Mouse (Mus musculus) heart, postnatal 0 days (tissue): ENCODE measurements around the gene Cep164. TPM values are rescaled to one million over a fixed set of nuclear protein-coding genes. Genes with fewer than 3 reads are reported as not detected.
A peak's percentile ranks its signal among the peaks of the same experiment; 100 is the strongest.

Experiments used
- ATAC-seq: fragments of 200-750 bp; cut with Nextera tagmentation; 2 replicates; pipeline ENCODE4 v1.8.0; 2017; ENCODE audit warnings: low read depth, moderate number of reproducible peaks, moderate library complexity; ENCODE audit not compliant: insufficient read depth
- DNase-seq: peaks from one replicate; pipeline ENCODE4 v3.0.0-alpha.2; 2016; ENCODE audit warnings: low spot score
- H3K27ac ChIP-seq: fragments of 300-500 bp; sonication (generic); 2 replicates; pipeline ENCODE4 v1.5.1; 2014; ENCODE audit warnings: low read depth, mild to moderate bottlenecking
- H3K27me3 ChIP-seq: fragments of 300-500 bp; sonication (generic); 2 replicates; pipeline ENCODE4 v1.6.1; 2014; ENCODE audit warnings: low read length, mixed read lengths; ENCODE audit not compliant: control insufficient read depth, insufficient read depth
- H3K36me3 ChIP-seq: fragments of 300-500 bp; sonication (generic); replicated peaks from 2 replicates; pipeline ENCODE4 v1.6.1; 2014; ENCODE audit warnings: low read length, mixed read lengths; ENCODE audit not compliant: control insufficient read depth, insufficient read depth
- H3K4me1 ChIP-seq: fragments of 300-500 bp; sonication (generic); 2 replicates; pipeline ENCODE4 v1.6.1; 2014; ENCODE audit warnings: antibody characterized with exemption; ENCODE audit not compliant: control insufficient read depth, insufficient read depth
- H3K4me2 ChIP-seq: fragments of 300-500 bp; sonication (generic); 2 replicates; pipeline ENCODE4 v1.6.1; 2014; ENCODE audit warnings: low read depth, mild to moderate bottlenecking, low read length, moderate library complexity
- H3K4me3 ChIP-seq: fragments of 300-500 bp; sonication (generic); 2 replicates; pipeline ENCODE4 v1.5.1; 2014; ENCODE audit warnings: low read depth, low read length
- H3K9ac ChIP-seq: fragments of 300-500 bp; sonication (generic); replicated peaks from 2 replicates; pipeline ENCODE4 v1.6.1; 2014; ENCODE audit warnings: low read depth, low read length, mixed read lengths
- H3K9me3 ChIP-seq: fragments of 300-500 bp; sonication (generic); replicated peaks from 2 replicates; pipeline ENCODE4 v1.6.1; 2016; ENCODE audit warnings: low read length; ENCODE audit not compliant: control insufficient read depth
- CTCF ChIP-seq: IDR thresholded peaks from 2 replicates; pipeline ENCODE4 v1.5.1; 2016; ENCODE audit warnings: antibody characterized with exemption, control low read depth, low read depth
- EP300 ChIP-seq: IDR thresholded peaks from 2 replicates; pipeline ENCODE4 v1.6.1; 2016; ENCODE audit warnings: antibody characterized with exemption, low read depth
- WGBS: fragments of 180-500 bp; shearing (Covaris S2); extraction: QIAGEN DNeasy Blood & Tissue Kit; methylation state at CpG from one replicate; pipeline ENCODE4 v1.1.7; 2014; 5-methylcytosine and 5-hydroxymethylcytosine counted together
- polyA plus RNA-seq: library from polyadenylated mRNA; unstranded; fragments of >200 nt; fragmentation: Nextera tagmentation; extraction: Ambion mirVana; gene quantifications from 2 replicates; pipeline ENCODE4 v1.2.1, GENCODE M21; 2015
- total RNA-seq: library from RNA; depleted of rRNA; stranded (reverse); fragments of >200 nt; gene quantifications from 2 replicates; pipeline ENCODE4 v1.2.3, GENCODE M21; 2014; ENCODE audit warnings: low replicate concordance

The Cep164 gene
- total and polyA plus RNA-seq, 2 experiments from 2014 or later = 7.0 to 29.8 TPM

DNA sequence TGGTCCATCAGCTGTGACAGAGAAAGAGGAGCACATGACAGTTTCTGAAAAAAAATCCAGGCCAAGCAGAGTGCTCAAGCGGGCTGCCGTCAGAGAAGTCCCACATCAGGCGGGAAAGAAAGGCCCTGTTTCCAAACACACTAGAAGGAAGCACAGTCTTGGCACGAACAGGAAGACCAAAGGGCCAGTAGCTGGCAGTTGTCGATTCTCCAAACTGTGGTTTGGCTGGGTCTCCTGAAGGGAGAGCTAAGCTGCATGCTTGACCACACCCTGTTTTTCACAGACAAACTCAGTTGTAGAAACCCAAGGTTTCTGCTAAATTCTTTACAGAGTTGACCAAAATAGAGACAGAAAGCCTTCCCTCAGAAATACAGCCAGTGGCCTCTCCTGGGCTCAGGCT, 32.8 kb downstream of the Cep164 start:
- no peak overlapping the region for H3K4me3 ChIP-seq
- no peak overlapping the region for H3K9ac ChIP-seq
- H3K27ac ChIP-seq = no peak overlapping the region
- no peaks in the 10 kb centered on the region for H3K9me3 ChIP-seq
- H3K36me3 ChIP-seq = peaks cover 18% of the 10 kb centered on the region
- TF ChIP-seq CTCF (no peak), EP300 (no peak)
- ATAC-seq (no peak), DNase-seq (no peak)
- H3K4me1 ChIP-seq = no peaks in the 10 kb centered on the region
- H3K4me2 ChIP-seq = no peak overlapping the region
- 69% methylated on average over 5 of the region's 5 CpGs for WGBS
- H3K27me3 ChIP-seq = no peaks in the 10 kb centered on the region

DNA sequence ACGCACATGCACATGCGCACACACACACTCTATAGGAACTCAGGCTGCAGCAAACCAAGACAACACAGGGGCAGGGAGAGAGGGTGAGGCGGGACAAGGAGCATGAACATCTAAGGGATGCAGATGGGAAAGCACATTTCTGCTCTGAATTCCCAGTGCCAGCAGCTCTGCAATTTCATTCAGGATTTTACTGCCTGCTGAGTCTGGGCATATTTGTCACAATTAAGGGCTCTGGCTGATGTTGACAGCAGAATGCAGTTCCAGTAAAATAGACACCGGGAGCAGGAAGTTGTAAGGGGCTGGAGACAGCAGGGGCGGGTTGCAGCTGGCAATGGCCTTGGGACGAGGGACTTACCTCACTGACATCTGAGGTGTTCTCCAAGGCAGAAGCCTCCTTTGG, 34.8 kb downstream of the Cep164 start:
- TF ChIP-seq EP300 (no peak), CTCF (no peak)
- Histone ChIP-seq H3K9ac (no peak overlapping the region), H3K36me3 (peaks cover 19% of the 10 kb centered on the region), H3K27me3 (no peaks in the 10 kb centered on the region), H3K4me3 (no peak overlapping the region), H3K27ac (no peak overlapping the region), H3K4me1 (no peaks in the 10 kb centered on the region), H3K9me3 (no peaks in the 10 kb centered on the region), H3K4me2 (no peak overlapping the region)
- ATAC-seq (no peak), DNase-seq (no peak)
- 87% methylated on average over 6 of the region's 6 CpGs for WGBS

DNA sequence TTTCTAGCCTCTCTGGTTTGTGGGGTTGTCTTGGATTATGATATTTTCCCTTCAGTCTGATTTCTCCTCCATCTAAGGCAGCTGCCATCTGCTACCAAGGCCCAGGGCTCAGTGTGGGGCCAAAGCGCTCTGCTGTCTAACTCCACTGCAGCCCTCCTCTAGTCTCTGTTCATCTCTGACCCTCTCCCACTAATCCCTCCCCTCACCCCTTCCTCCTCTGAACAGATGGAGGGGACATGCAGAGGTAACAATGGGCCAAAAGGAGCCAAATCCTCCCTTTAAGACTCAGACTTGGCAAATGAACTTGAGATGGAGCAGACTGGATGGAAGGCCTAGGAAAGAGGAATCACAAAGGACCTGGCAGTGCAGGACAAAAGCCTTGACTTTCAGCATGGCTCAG, 36.3 kb downstream of the Cep164 start:
- no peak overlapping the region for H3K4me2 ChIP-seq
- WGBS = 95% methylated on average over 1 of the region's 1 CpGs

DNA sequence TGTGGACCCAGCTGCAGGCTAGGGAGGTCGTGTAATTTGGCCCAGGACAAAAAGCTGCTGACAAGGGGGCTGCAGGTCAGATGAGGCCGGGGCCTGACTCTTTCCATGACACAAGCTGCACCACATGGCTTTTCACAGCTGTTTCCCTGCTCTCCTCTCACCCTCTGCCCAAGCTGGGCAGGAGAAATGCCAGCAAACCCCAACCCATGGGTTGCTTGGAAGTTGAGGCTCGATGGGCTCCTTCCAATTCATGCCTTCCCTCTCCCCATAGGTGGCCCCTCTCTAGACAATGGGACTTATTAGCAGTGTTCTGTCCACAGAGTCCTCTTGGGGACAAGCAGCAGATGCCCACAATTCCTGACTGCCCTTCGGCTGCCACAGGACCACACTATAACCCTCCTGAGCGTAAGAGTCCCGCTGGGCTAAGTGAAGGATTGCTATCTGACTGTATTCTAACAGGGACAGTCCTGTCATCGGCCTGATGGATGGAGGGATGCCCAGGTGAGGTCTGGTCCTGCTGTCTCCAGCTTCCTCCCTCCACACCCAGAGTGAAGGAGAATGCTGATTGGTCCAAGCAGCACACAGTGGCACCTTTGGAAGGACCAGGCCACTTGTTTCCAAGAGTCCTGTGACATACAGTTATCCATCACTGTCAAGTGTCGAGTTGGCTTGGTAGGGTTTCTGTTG, 36.9 kb downstream of the Cep164 start:
- no peak overlapping the region for H3K4me2 ChIP-seq
- H3K27ac ChIP-seq = no peak overlapping the region
- TF ChIP-seq EP300 = no peak
- no peak for TF ChIP-seq CTCF
- H3K36me3 ChIP-seq = peaks cover 19% of the 10 kb centered on the region
- H3K9ac ChIP-seq = no peak overlapping the region
- WGBS = 79% methylated on average over 8 of the region's 8 CpGs
- ATAC-seq = no peak
- no peaks in the 10 kb centered on the region for H3K9me3 ChIP-seq
- no peak overlapping the region for H3K4me3 ChIP-seq
- no peaks in the 10 kb centered on the region for H3K27me3 ChIP-seq
- DNase-seq = no peak
- peaks cover 9% of the 10 kb centered on the region for H3K4me1 ChIP-seq

More for the DNA sequence above, 36.3 kb downstream of the Cep164 start:
- H3K27ac ChIP-seq = no peak overlapping the region
- H3K4me3 ChIP-seq = no peak overlapping the region
- H3K9me3 ChIP-seq = no peaks in the 10 kb centered on the region
- H3K36me3 ChIP-seq = peaks cover 19% of the 10 kb centered on the region
- no peak for ATAC-seq
- no peak overlapping the region for H3K9ac ChIP-seq
- no peaks in the 10 kb centered on the region for H3K27me3 ChIP-seq
- no peak for TF ChIP-seq EP300
- TF ChIP-seq CTCF = no peak
- DNase-seq = no peak
- peaks cover 8% of the 10 kb centered on the region for H3K4me1 ChIP-seq

DNA sequence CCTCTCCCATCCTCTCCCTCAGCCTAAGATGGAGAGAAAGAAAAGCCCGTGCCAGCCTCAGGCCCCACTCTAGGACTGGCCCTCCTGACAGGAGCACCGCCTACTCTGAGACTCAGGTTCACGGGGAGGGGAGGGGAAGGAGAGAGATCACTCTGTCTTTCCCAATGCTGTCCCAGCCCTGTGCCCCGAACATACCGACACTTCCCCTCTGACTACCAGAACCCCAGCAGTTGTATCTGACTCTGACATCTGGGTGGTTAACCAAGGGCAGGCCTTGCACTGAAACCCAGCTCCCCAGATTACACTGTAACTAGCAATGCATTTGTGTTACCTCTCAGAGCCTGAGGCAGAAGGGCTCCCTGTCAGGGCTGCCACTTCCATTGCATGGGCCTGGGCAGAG, 40.1 kb downstream of the Cep164 start:
- no peaks in the 10 kb centered on the region for H3K27me3 ChIP-seq
- H3K4me3 ChIP-seq = no peak overlapping the region
- DNase-seq (no peak), ATAC-seq (no peak)
- H3K9ac ChIP-seq = no peak overlapping the region
- 65% methylated on average over 5 of the region's 5 CpGs for WGBS
- H3K4me2 ChIP-seq = no peak overlapping the region
- H3K4me1 ChIP-seq = peaks cover 9% of the 10 kb centered on the region
- no peak overlapping the region for H3K27ac ChIP-seq
- H3K36me3 ChIP-seq = peaks cover 10% of the 10 kb centered on the region
- H3K9me3 ChIP-seq = no peaks in the 10 kb centered on the region
- TF ChIP-seq CTCF (no peak), EP300 (no peak)

DNA sequence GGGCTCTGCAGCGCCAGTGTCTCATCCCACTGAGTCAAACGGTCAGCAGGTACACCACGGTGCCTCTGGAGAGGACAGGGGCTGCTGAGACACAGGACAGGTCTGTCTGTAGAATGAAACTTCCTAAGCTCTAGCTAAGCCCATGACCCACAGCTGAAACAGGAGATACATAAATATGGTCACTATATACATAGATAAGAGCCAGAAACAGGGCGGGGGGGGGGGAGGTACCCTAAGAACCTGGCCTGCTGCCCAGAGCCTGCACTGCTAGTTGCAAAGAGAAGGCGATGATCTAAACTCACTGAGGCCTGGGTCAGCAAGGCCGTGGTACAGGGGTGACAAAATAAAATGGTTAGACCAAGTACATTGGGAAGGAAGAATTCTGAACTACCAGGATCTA, 40.9 kb downstream of the Cep164 start:
- Histone ChIP-seq H3K27ac (no peak overlapping the region), H3K4me3 (no peak overlapping the region), H3K36me3 (0 out of 2 replicates have a peak, but pooled peaks cover 5% of the 10 kb centered on the region), H3K9ac (no peak overlapping the region), H3K4me1 (peaks cover 9% of the 10 kb centered on the region), H3K9me3 (no peaks in the 10 kb centered on the region), H3K4me2 (no peak overlapping the region; the same call in 1 of the 2 replicates), H3K27me3 (no peaks in the 10 kb centered on the region)
- TF ChIP-seq CTCF (no peak), EP300 (no peak)
- 29% methylated on average over 6 of the region's 6 CpGs for WGBS
- DNase-seq (peak; percentile 12), ATAC-seq (peak; percentile 13; the same call in 1 of the 2 replicates)
